Mouse (Mus musculus): Measurements from ENCODE around the gene Adamtsl5. TPM values are rescaled to one million over a fixed set of nuclear protein-coding genes. Genes with fewer than 3 reads are reported as not detected.
A peak's percentile ranks its signal among the peaks of the same experiment; 100 is the strongest.

Gene Adamtsl5
- polyA plus RNA-seq (2016; fragmentation: Nextera tagmentation; extraction: Ambion mirVana): 1.0 and 2.2 TPM in 2 replicates

DNA sequence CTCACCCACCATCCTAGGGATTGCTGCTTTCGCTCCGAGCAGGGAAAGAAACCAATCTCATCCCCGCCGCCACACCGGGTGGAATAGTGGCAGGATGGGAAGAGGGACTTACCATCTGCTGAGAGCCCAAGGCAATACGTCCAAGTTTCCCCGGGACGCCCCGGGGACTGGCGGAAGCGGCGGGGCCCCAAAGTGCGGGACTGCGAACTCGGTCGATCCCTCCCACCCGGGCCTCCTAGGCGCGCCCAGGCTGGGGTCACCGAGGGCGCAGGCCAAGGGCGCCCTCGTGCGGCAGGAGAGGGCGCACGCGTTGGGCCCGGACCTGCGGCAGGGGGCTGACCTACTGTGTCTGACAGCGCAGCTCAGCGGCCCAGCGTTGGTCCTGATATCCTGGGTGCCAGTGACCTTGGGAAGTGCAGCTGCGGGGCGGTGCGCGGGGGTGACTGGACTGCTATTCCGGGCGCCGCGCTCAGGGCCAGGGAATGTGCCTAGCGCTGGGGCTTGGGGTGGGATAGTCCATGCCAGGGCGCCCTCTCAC lies at the start of gene Adamtsl5:
Adamtsl5 (minus strand) TSS at position 169 of the 538 bp plus-strand sequence.
- Histone ChIP-seq H3K9me3 (no peaks in the 10 kb centered on the region), H3K36me3 (no peaks in the 10 kb centered on the region), H3K27ac (no peak within 1 kb of the TSS), H3K9ac (peak within 1 kb of the TSS; percentile 27; the same call in 1 of the 2 replicates), H3K4me2 (replicated peaks) (peak within 1 kb of the TSS; percentile 43), H3K27me3 (peaks cover 98% of the 10 kb centered on the region), H3K4me1 (peaks cover 23% of the 10 kb centered on the region), H3K4me3 (peak within 1 kb of the TSS; percentile 22)
- no peak for ATAC-seq (ENCODE audit: insufficient number of reproducible peaks, insufficient read depth, low FRiP score, low TSS enrichment)
- WGBS: 1% methylated on average over 42 of the region's 42 CpGs

DNA sequence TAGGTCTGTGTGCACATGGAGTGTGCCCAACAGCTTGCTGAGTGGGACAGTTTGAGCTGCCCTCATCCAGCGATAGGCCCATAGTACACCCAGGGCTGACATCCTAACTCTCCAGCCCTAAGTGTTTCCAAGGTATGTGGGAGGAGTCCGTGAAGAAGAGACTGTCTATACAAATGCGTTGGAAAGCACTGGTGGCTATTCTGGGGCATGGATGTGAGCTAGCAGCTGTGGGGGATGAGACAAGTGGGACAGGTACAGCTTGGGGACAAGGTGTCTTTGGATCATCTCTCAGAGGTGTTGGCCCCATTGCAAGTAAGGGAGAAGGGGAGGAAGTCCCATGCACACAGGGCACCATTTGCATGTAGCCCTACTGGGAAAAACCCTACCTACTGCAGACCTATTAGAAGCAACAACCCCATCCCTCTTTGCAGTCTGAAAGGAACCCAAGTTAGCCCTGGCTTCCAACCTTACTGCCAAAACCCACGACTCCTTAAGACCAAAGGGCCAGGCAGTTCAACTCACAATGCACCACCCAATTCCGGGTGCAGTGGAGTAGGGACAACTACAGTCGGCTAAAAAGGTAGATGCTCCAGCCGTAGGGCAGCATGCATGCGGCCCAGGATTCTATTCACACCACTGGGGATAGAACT lies 49.4 kb upstream of the Adamtsl5 start:
- 56% methylated on average over 8 of the region's 8 CpGs for WGBS
- peak overlapping the region; percentile 100 for H3K27ac ChIP-seq
- peaks cover 21% of the 10 kb centered on the region for H3K4me1 ChIP-seq
- peak overlapping the region; percentile 89 for H3K4me2 ChIP-seq (replicated peaks)
- H3K9ac ChIP-seq: peak overlapping the region; percentile 60
- peaks cover 57% of the 10 kb centered on the region for H3K36me3 ChIP-seq
- no peaks in the 10 kb centered on the region for H3K9me3 ChIP-seq
- ATAC-seq (ENCODE audit: insufficient number of reproducible peaks, insufficient read depth, low FRiP score, low TSS enrichment): no peak
- peak overlapping the region; percentile 73 for H3K4me3 ChIP-seq
- H3K27me3 ChIP-seq: no peaks in the 10 kb centered on the region

DNA sequence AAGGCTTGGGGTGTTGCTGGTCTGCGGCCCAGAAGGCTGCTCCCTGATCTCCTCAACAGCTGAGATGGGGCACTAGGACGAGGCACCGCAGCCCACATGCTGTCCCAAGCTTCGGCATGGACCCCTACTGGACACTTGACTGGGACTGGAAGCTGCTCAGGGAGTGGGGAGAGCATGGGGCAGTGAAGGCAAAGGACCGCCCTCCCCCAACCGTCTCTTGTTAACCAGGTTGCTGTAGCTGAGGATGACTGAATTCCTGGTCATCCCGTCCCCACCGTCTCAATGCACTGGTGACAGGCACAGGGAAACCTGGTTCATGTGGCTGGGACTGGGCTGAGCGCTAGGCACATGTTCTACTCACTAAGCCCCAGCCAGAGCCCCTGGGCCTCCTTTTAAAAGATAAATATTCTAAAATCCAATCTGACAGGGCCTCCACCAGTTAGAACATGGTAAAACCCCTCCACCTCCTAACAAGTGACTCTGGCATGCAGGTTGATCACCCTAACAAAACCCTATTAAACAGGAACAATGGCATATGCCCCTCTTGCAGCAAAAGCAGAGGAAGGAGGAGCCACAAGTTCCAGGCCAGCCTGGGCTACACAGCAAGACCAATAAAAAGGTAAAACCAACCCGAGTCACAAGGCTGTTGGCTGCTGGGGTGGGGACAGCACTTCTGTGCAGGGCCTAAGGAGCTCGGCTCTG lies 48.8 kb upstream of the Adamtsl5 start:
- Histone ChIP-seq H3K4me1 (peaks cover 21% of the 10 kb centered on the region), H3K9ac (peak overlapping the region; percentile 60), H3K4me2 (replicated peaks) (peak overlapping the region; percentile 89), H3K27me3 (no peaks in the 10 kb centered on the region), H3K4me3 (peak overlapping the region; percentile 73), H3K27ac (peak overlapping the region; percentile 100; the same call in 1 of the 2 replicates), H3K36me3 (peaks cover 59% of the 10 kb centered on the region), H3K9me3 (no peaks in the 10 kb centered on the region)
- WGBS: 90% methylated on average over 11 of the region's 11 CpGs
- ATAC-seq (ENCODE audit: insufficient number of reproducible peaks, insufficient read depth, low FRiP score, low TSS enrichment): no peak

DNA sequence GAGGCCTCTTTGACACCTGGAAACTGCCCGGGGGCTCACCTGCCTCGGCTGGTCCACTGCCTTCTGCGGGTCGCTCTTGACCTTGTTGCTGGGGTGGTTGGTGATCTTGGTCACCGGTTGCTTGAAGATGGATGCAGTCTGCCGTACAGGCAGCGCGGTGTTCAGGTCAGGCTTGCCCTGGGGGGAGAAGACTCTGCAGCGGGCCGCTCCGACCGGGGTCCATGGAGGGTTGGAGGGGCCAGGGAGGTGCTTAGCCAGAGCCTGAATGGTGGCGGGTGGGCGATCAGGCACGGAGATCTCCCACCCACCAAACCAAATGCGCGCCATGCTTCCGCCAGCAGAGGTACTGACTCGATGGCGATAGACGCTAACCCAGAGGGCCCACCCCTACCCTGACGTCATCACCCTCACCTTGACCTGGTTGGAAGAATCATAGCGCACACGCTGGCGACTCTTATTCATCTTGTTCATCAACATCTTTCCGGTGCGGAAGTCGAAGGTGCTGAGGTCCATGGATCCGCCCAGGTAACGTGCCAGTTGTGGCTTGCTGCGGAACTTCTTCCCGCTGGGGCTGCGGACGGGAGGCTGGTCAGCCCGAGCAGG lies 46.9 kb upstream of the Adamtsl5 start:
- Histone ChIP-seq H3K9me3 (no peaks in the 10 kb centered on the region), H3K4me2 (replicated peaks) (no peak overlapping the region), H3K36me3 (peaks cover 66% of the 10 kb centered on the region), H3K9ac (no peak overlapping the region), H3K4me3 (no peak overlapping the region), H3K4me1 (peaks cover 15% of the 10 kb centered on the region), H3K27ac (no peak overlapping the region), H3K27me3 (no peaks in the 10 kb centered on the region)
- no peak for ATAC-seq (ENCODE audit: insufficient number of reproducible peaks, insufficient read depth, low FRiP score, low TSS enrichment)
- 96% methylated on average over 35 of the region's 35 CpGs for WGBS

DNA sequence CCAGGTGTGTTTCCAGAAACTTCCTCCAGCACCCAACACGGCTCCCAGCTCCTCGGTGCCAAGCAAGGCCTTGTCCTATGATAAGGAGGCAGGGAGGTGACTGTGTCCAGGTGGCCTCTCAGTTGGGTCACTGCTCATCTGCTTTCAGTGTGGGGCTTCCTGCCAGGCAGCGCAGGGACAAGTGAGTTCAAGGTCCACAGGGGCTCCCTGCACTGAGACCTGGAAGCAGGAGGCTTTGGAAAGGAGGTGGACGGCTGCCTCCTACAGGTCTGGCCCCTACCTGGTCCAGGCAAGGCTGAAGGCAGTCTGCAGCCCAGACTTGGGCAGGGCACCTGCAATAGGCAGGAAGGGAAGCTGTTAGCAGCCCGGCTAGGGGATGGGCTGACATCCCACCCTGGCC lies 44.5 kb upstream of the Adamtsl5 start:
- no peak overlapping the region for H3K4me2 ChIP-seq (replicated peaks)
- H3K27me3 ChIP-seq: no peaks in the 10 kb centered on the region
- 93% methylated on average over 5 of the region's 5 CpGs for WGBS
- H3K27ac ChIP-seq: no peak overlapping the region
- ATAC-seq (ENCODE audit: insufficient number of reproducible peaks, insufficient read depth, low FRiP score, low TSS enrichment): no peak
- H3K4me1 ChIP-seq: peaks cover 18% of the 10 kb centered on the region
- no peak overlapping the region for H3K9ac ChIP-seq
- H3K4me3 ChIP-seq: no peak overlapping the region
- no peaks in the 10 kb centered on the region for H3K9me3 ChIP-seq
- H3K36me3 ChIP-seq: peaks cover 72% of the 10 kb centered on the region

DNA sequence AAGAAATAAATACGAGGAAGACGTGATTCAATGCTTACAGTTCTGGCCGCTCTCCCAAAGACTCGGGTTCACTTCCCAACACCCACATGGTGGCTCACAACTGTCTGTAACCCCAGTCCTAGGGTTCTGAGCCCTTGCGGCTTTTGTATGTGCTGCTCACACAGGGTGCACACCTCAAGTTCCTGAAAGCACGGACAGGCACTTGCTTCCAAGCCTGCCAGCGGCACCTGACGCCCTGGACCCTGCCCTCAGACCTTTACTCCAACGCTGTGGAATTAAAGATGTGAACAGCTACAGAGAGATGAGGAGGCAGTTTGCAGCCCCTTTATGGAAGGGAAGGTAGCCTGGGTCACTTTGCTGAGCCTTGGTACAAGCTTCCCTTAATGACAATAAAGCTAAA lies 42.5 kb upstream of the Adamtsl5 start:
- Histone ChIP-seq H3K9ac (no peak overlapping the region), H3K36me3 (peaks cover 59% of the 10 kb centered on the region), H3K4me3 (no peak overlapping the region), H3K4me2 (replicated peaks) (no peak overlapping the region), H3K27me3 (no peaks in the 10 kb centered on the region), H3K9me3 (no peaks in the 10 kb centered on the region), H3K4me1 (peaks cover 8% of the 10 kb centered on the region; the same call in 1 of the 2 replicates), H3K27ac (no peak overlapping the region)
- WGBS: 88% methylated on average over 9 of the region's 9 CpGs
- ATAC-seq (ENCODE audit: insufficient number of reproducible peaks, insufficient read depth, low FRiP score, low TSS enrichment): no peak

DNA sequence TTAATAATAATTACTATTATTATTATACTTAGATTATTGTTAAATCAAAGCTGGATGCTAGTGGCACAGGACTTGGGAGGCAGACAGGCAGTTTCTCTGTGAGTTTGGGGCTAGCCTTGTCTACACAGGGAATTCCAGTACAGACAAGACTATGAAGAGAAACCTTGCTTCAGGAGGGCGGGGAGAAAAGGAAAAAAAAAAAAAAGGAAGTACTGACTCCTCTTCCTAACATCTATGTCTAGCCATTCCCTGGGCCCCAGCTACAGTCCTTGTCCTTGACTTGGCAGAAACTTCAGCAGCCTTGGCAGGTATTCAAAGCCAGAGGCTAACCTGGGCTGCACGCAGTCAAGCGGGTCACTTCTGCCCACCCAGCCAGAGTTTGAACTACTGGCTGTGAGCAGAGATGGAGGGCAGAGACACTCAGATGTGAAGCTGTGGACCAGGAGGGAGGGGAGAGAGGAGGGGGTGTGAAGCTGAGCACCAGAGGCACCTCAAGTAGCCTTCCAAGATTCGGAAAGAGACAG lies 41.0 kb upstream of the Adamtsl5 start:
- peaks cover 55% of the 10 kb centered on the region for H3K36me3 ChIP-seq
- H3K27ac ChIP-seq: no peak overlapping the region
- ATAC-seq (ENCODE audit: insufficient number of reproducible peaks, insufficient read depth, low FRiP score, low TSS enrichment): no peak
- H3K27me3 ChIP-seq: no peaks in the 10 kb centered on the region
- peaks cover 22% of the 10 kb centered on the region for H3K4me1 ChIP-seq
- H3K4me2 ChIP-seq (replicated peaks): no peak overlapping the region
- H3K4me3 ChIP-seq: no peak overlapping the region
- no peak overlapping the region for H3K9ac ChIP-seq
- no peaks in the 10 kb centered on the region for H3K9me3 ChIP-seq
- WGBS: 82% methylated on average over 4 of the region's 4 CpGs

DNA sequence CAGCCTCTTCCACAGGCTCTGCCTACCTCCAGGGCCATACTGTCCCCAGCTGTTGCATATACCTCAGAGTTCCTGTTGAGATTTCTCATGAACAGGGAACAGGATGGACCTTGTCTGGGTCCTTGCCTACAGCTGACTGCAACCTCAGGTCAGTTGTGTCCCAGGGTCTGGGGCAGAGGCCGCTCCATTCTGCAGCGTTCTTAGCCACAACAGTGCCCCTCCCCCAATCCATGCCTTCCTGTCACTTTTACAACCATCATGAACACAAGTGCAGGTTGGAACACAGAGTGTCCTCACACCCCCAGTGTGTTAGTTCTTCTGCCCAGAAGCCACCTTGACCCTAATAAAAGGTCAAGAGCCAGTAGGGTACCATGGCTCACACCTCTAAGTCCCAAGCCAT lies 40.5 kb upstream of the Adamtsl5 start:
- Histone ChIP-seq H3K4me2 (replicated peaks) (peak overlapping the region; percentile 71; the same call in 1 of the 2 replicates), H3K27me3 (no peaks in the 10 kb centered on the region), H3K4me3 (no peak overlapping the region), H3K27ac (no peak overlapping the region), H3K9me3 (no peaks in the 10 kb centered on the region), H3K36me3 (peaks cover 54% of the 10 kb centered on the region), H3K9ac (no peak overlapping the region), H3K4me1 (peaks cover 27% of the 10 kb centered on the region)
- ATAC-seq (ENCODE audit: insufficient number of reproducible peaks, insufficient read depth, low FRiP score, low TSS enrichment): no peak
- WGBS: 18% methylated on average over 2 of the region's 2 CpGs

DNA sequence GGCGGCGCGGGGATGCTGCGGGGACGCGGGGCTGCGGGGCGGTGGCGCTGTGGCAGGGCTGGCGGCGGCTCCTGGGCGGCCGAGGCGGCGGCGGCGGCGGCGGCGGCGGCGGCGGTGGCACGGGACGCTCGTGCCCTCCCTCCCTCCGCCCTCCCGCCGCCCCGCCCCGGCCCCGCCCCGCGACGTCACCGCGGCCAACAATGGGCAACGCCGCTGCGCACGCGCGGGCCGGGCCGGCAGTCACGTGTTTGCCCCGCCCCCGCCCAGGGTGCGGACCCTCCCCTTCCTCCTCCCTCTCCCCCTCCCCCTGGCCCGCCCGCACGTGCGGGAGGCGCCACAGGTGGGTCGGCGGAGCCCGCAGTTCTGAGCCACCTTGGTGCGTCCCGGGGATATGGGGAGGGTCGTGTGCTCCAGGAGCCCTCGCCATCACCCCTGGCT lies 39.3 kb upstream of the Adamtsl5 start, which contains the start of gene Mex3d:
Mex3d (minus strand) TSS at position 138 of the 438 bp plus-strand sequence.
- 2% methylated on average over 26 of the region's 61 CpGs for WGBS

DNA sequence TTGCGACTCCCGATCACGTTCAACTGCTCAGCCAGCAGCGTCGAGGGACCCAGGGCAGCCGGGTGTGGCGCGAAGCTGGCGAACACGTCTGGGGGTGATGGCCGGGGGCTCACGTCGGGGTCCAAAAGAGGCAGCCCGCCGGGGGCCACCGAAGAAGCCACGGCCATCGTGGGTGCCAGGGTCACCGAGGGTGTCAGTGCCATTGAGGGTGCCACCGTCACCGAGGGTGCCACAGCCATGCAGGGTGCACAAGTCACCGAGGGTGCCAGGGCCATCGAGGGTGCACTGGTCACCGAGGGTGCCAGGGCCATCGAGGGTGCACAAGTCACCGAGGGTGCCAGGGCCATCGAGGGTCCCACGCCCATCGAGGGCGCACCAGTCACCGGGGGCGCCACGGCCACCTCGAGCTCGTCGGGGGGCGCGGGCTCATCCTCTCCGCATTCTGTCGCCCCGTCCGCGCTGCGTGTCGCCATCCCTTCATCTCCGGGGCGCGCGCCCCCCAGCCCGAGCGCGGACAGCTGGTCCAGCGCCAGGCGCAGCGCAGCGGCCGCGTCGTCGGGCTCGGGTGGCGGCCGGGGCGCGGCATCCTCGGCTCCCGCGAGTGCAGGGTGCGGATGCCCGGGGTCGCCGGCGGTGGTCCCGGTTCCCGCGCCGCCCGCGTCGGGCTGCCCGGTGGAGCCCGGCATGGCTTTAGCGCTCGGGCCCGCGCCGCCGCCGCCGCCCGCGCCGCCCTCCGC lies 38.7 kb upstream of the Adamtsl5 start:
- no peaks in the 10 kb centered on the region for H3K27me3 ChIP-seq
- WGBS: under 1% methylated on average over 84 of the region's 94 CpGs
- H3K9ac ChIP-seq: peak overlapping the region; percentile 90
- peaks cover 53% of the 10 kb centered on the region for H3K36me3 ChIP-seq
- no peak for ATAC-seq (ENCODE audit: insufficient number of reproducible peaks, insufficient read depth, low FRiP score, low TSS enrichment)
- H3K27ac ChIP-seq: peak overlapping the region; percentile 89
- H3K4me1 ChIP-seq: peaks cover 38% of the 10 kb centered on the region
- no peaks in the 10 kb centered on the region for H3K9me3 ChIP-seq
- H3K4me2 ChIP-seq (replicated peaks): peak overlapping the region; percentile 81
- peak overlapping the region; percentile 98 for H3K4me3 ChIP-seq

More for the DNA sequence above, 39.3 kb upstream of the Adamtsl5 start, which contains the start of gene Mex3d:
- H3K4me2 ChIP-seq (replicated peaks): peak within 1 kb of the TSS; percentile 81
- peaks cover 53% of the 10 kb centered on the region for H3K36me3 ChIP-seq
- H3K4me1 ChIP-seq: peaks cover 38% of the 10 kb centered on the region
- no peaks in the 10 kb centered on the region for H3K27me3 ChIP-seq
- peak within 1 kb of the TSS; percentile 98 for H3K4me3 ChIP-seq
- H3K9me3 ChIP-seq: no peaks in the 10 kb centered on the region
- peak within 1 kb of the TSS; percentile 89 for H3K27ac ChIP-seq
- 0 out of 2 replicates have a peak, but pooled peaks have one; percentile 6 for ATAC-seq (ENCODE audit: insufficient number of reproducible peaks, insufficient read depth, low FRiP score, low TSS enrichment)
- H3K9ac ChIP-seq: peak within 1 kb of the TSS; percentile 90

Measured in embryonic facial prominence, embryonic 12.5 days (tissue).